27 mouse cellular contexts compared by ENCODE assay signal in the genomic region with DNA sequence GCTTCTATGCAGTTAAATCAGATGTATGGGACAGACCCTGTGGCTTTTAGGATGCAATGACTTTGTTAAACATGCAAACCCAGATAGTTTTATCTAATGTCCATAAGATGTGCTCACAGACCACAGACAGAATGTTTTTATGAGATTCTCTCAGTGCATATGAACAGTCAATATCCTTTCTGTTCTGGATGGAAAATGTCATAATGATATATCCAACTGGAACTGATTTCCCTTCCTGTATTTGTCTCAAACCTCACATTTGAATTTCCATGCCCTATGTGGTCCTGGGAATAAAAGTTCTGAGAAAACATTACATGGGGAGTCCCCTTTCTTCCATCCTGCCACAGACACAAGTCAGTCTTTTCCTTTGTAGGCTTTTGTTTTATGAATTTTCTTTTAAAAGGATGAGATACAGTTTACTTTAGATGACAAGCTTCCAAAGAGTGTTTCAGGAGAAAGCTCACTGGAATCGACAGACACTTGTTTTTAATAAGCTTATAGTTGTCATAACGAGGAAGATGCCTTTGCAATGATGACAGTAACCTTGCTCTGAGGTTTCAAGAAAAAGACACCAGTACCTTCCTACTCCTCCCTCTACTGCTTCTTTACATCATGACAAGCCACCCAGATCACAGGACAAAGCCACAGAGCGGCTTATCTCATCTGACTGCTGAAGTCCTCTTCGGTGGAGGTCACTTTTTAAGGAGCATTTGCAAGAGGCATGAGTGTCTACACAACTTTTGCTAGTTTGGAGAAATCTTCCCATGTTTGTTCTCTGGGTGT.
"Had no signal": no experiment of that assay in that cellular context is flagged by ENCODE, and none has a peak within 500 bp of the region (broad histone marks: within the 10 kb centered on the region; RNA-seq: fewer than 3 reads in every experiment).

No protein-coding gene starts in this region.

- H3K4me1 ChIP-seq: embryonic facial prominence, embryonic 10.5 days; embryonic facial prominence, embryonic 12.5 days; embryonic facial prominence, embryonic 13.5 days; embryonic facial prominence, embryonic 15.5 days; forebrain, embryonic 10.5 days; forebrain, embryonic 12.5 days; forebrain, embryonic 13.5 days; forebrain, embryonic 15.5 days had no signal

- ATAC-seq: forebrain, embryonic 13.5 days; forebrain, embryonic 14.5 days; forebrain, embryonic 15.5 days; forebrain, embryonic 16.5 days; forebrain, postnatal 0 days had no signal

- H3K27me3 ChIP-seq: embryonic facial prominence, embryonic 12.5 days; embryonic facial prominence, embryonic 13.5 days; embryonic facial prominence, embryonic 15.5 days; forebrain, embryonic 12.5 days; forebrain, embryonic 13.5 days; forebrain, embryonic 15.5 days had no signal

- H3K4me3 ChIP-seq: embryonic facial prominence, embryonic 10.5 days; embryonic facial prominence, embryonic 12.5 days; embryonic facial prominence, embryonic 13.5 days; embryonic facial prominence, embryonic 15.5 days; erythroblast, embryonic 14.5 days; forebrain, embryonic 10.5 days; forebrain, embryonic 12.5 days; forebrain, embryonic 13.5 days; forebrain, embryonic 15.5 days; gastrocnemius, adult 2 months; heart, adult 2 months had no signal

- H3K36me3 ChIP-seq: embryonic facial prominence, embryonic 10.5 days; embryonic facial prominence, embryonic 12.5 days; embryonic facial prominence, embryonic 13.5 days; embryonic facial prominence, embryonic 15.5 days; forebrain, embryonic 10.5 days; forebrain, embryonic 12.5 days; forebrain, embryonic 15.5 days had no signal

- H3K4me2 ChIP-seq: embryonic facial prominence, embryonic 12.5 days; embryonic facial prominence, embryonic 13.5 days; embryonic facial prominence, embryonic 15.5 days; forebrain, embryonic 12.5 days; forebrain, embryonic 13.5 days; forebrain, embryonic 15.5 days had no signal

- H3K27ac ChIP-seq: embryonic facial prominence, embryonic 10.5 days; embryonic facial prominence, embryonic 12.5 days; embryonic facial prominence, embryonic 13.5 days; embryonic facial prominence, embryonic 15.5 days; forebrain, embryonic 10.5 days; forebrain, embryonic 12.5 days; forebrain, embryonic 13.5 days; forebrain, embryonic 15.5 days; gastrocnemius, adult 2 months; heart, adult 2 months had no signal

- H3K9me3 ChIP-seq: embryonic facial prominence, embryonic 10.5 days; embryonic facial prominence, embryonic 12.5 days; embryonic facial prominence, embryonic 13.5 days; embryonic facial prominence, embryonic 15.5 days; forebrain, embryonic 10.5 days; forebrain, embryonic 12.5 days; forebrain, embryonic 13.5 days; forebrain, embryonic 15.5 days had no signal

- H3K9ac ChIP-seq: embryonic facial prominence, embryonic 12.5 days; embryonic facial prominence, embryonic 13.5 days; embryonic facial prominence, embryonic 15.5 days; forebrain, embryonic 12.5 days; forebrain, embryonic 13.5 days; forebrain, embryonic 15.5 days; forebrain, postnatal 0 days had no signal

- DNase-seq: cerebellum, adult 8-10 months; cerebellum, adult 9-10 months; cerebellum, adult 9-11 months; cerebellum, postnatal 10 days; cerebellum, postnatal 14 days; cerebellum, postnatal 25 days; cerebellum, postnatal 36 days; embryo, embryonic 11 days; forebrain, postnatal 0 days; gastrocnemius, adult 2 months; gastrocnemius, postnatal 10 days; gastrocnemius, postnatal 14 days; gastrocnemius, postnatal 25 days; gastrocnemius, postnatal 36 days; heart, adult 18-20 months; heart, adult 2 months had no signal
